Mouse (Mus musculus): ENCODE results near the gene Smyd2.

DNA sequence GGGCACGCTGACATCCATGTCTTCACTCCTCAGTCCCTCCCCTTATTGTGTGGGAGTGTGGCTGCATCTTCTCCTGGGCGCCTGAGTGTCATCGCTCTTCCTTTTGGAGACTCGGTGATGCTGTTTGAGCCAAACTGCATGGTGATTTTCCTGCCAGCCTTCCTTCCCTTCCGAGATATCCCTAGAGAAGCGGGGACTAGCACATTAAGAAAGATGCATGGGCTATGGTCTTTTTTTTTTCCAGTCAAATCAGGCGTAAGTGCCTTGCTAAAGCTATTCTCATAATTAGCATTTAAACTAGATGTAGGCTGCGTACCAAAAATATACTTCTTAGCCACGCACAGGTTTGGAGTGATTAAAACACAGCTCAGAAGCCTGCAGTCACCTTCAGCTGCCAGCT, 28.0 kb downstream of the Smyd2 start:
- TF ChIP-seq CTCF (conservative IDR thresholded peaks at IDR 0.05 in 1 of 2, IDR thresholded peaks at IDR 0.05 in 1 of 2; ENCODE audit: low read depth in 2 of 2, low read length in 2 of 2): no peak
- no peak for TF ChIP-seq EP300 (IDR thresholded peaks at IDR 0.05; ENCODE audit: low read length)
- TF ChIP-seq CHD1 (IDR thresholded peaks at IDR 0.05; ENCODE audit: low read depth, low read length): no peak
- no peak for TF ChIP-seq KAT2A (IDR thresholded peaks at IDR 0.05; ENCODE audit: insufficient replicate concordance, low read length)
- no peak for TF ChIP-seq POLR2A (IDR thresholded peaks at IDR 0.05; ENCODE audit: low read depth, low read length)
- no peak for TF ChIP-seq HCFC1 (IDR thresholded peaks at IDR 0.05; ENCODE audit: low read depth, low read length)
